Mouse (Mus musculus): ENCODE results near the gene Krt15.

DNA sequence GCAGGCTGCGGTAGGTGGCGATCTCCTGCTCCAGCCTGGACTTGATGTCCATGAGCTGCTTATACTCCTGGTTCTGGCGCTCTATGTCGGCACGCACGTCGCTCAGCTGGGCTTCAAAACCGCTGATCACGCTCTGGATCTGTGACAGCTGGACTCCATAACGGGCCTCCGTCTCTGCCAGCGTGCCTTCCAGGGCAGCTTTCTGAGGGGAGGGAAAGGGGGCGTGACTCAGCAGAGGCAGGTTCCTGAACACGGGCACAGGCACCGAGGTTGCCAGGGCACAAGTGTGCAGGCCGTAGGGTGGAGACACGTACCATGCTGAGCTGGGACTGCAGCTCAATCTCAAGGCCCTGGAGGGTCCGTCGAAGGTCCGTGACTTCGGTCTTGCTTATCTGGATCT, 5.2 kb upstream of the Krt15 start:
- no peak for TF ChIP-seq NELFE (IDR thresholded peaks at IDR 0.05; ENCODE audit: low read depth, low read length)
- no peak for TF ChIP-seq POLR2AphosphoS2 (IDR thresholded peaks at IDR 0.05; ENCODE audit: low read depth, low read length)
- no peak for TF ChIP-seq POLR2A (IDR thresholded peaks at IDR 0.05; ENCODE audit: low read depth, low read length)
- no peak for TF ChIP-seq E2F4 (IDR thresholded peaks at IDR 0.05; ENCODE audit: insufficient replicate concordance, low read depth, low read length)
- TF ChIP-seq MAZ (IDR thresholded peaks at IDR 0.05; ENCODE audit: low read depth, low read length): no peak
- TF ChIP-seq RCOR1 (conservative IDR thresholded peaks at IDR 0.05; ENCODE audit: low read depth, low read length): no peak
- TF ChIP-seq CTCF (conservative IDR thresholded peaks at IDR 0.05 in 1 of 2, IDR thresholded peaks at IDR 0.05 in 1 of 2; ENCODE audit: low read depth in 2 of 2, low read length in 2 of 2): no peak
